Mouse (Mus musculus): ENCODE measurements around the gene Fcamr. TPM values are rescaled to one million over a fixed set of nuclear protein-coding genes. Genes with fewer than 3 reads are reported as not detected.

Gene Fcamr
- total and polyA plus RNA-seq, 3 experiments: 0.17 TPM; not detected in 2

DNA sequence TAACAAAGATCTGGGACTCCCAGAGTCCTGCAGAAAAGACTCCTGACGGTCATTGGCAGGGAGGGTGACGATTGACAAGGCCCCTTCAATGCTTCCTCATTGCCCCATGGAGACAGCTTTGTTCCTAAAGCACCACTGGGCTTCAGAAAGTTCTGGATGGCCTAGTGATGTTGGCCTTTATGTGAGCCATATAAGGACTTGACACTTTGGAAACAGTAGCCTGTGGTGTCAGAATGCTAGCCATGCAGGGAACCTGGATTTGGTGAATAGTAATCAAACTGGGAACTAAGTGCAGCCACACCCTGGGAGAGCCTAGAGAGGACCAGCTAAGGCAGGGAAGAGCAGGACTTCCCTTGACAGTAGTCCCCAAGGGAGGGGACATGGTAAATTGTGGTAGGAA, 809 bp downstream of the Fcamr start:
- no peak for DNase-seq

DNA sequence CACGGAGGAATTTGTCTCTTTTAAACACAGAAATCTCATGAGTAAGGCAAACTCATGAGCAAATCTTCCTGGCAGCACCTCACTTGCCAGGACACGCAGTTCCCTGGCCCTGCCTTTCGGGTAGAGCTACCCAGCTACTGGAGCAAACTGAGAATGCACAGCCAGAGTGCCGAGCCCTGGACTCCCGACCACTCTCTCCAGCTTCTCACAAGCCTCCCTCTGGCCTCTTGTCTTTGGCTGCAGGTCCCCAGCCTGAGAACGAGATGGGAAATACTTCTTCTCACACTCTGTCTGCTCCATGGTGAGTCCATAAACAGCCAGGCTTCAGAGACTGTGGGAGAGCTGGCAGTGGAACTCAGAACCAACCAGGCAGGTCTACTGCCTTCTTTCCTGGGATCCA, 2.3 kb downstream of the Fcamr start:
- no peak for DNase-seq

DNA sequence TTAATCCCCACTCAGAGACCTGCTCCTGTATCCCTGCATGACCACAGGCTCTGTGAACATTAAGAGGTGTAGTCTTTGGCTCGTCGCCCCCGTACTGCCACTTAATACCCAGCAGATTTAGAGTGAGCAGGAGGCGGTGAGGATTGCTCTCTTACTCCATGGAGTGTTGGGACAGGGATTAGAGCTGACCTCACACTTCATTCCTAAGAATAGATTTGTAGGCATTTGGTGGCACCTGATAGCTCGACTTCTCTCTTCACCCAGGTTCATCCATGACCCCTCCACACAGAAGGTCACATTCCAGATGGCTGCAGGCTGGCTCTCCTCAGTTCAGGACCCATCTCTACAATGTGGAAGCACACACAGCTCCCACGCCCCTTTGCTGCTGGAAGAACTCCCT, 3.6 kb downstream of the Fcamr start:
- DNase-seq: no peak

DNA sequence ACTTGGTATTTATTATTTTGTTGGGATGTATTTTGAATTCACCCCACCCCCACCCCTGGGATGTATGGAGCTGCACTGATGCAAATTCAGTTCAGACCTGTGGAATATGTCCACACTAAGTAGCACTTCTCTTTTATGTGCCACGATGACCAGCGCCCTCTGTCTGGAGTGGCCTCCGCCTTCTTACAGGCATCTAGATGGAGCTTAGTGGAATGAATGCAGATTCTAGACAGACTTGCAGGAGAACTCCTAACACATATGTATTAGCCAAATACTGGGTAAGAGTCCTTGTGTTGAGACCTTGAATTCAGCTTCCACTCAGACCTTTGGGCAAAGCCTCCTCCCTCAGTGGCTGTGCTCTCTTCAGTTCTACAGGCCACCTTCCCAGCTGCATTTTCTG, 10.2 kb downstream of the Fcamr start:
- no peak for DNase-seq

DNA sequence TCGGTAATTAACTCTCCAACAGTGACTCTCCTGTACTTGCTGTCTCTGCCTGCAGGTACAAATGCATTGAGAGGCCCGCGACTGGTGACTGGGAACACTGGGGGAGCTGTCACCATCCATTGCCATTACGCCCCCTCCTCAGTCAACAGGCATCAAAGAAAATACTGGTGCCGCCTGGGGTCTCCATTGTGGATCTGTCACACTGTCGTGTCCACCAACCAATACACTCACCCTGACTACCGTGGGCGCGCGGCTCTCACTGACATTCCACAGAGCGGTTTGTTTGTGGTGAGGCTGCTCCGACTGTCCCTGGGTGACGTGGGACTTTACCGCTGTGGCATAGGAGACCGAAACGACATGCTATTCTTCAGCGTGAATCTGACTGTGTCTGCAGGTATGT, 10.6 kb downstream of the Fcamr start:
- no peak for DNase-seq

DNA sequence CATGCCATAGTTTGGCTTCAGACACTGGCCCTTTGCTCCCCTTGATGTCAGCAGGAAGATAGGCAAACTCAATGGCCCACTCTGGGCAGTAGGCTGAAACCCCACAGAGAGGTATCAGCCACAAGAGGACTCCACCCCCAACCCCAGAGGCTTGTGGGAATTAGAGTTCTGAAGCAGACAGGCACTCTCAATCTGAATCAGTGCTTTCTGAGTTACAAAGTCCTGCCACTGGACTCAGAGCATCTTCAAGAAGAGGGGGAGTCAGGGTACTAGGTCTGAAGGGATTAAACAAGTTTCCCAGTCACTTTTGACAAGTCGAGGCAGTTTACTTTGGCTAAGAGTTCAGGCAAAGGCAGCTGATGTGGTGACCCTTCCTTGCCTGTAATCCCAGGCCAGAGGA, 19.0 kb downstream of the Fcamr start:
- DNase-seq: no peak

DNA sequence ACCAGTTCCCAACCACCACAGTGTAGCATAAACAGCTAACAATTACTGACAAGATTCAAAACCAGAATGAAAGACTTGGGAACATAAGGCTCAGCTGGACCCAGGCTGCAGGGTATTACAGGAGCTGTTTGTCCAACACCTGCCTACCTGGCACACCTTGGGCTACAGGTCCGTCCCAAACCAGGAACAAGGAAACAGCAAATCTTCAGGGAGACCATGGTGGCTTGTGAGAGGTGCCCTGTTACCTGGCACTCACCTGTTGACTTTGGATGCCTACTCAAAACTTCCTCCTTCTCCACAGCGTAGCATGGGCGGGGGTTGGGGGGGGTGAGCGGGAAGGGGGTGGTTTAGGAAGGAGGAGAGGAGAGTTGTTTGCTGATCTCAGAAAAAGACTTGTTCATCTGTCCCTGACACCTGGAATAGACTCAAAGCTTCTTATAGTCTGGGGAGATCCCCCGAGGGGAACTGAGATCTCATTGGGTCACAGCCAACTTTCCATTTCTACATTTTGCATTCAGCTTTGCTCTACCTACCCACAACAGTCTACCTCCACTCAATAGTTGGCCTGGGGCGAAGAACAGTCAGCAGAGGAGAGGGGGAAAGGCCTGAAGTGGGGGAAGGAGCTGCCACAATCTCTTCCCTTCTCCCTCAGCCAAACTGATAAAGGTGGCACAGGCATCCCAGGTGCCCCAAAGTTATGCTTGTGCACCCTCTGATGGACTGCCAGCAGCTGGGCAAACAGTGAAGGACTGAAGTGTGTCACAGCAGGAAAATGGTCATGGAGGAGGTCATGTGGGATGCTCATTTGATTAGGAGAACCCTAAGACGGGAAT, 19.8 kb downstream of the Fcamr start:
- no peak for DNase-seq

DNA sequence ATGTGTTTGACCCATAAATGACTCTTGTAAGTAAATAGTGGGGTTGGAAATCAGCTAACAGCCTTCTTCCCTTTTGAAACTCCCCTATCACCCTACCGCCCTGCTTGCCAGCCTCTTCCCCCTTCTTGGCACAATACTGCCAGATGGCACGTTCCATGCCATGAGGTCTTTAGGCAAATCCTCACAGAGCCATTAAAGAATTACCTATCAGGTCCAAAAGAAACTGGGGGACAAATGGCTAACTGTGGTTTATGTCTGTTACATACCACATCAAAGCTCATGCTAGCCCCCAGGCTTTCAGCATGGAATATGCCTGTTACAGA, 20.4 kb downstream of the Fcamr start:
- no peak for DNase-seq

DNA sequence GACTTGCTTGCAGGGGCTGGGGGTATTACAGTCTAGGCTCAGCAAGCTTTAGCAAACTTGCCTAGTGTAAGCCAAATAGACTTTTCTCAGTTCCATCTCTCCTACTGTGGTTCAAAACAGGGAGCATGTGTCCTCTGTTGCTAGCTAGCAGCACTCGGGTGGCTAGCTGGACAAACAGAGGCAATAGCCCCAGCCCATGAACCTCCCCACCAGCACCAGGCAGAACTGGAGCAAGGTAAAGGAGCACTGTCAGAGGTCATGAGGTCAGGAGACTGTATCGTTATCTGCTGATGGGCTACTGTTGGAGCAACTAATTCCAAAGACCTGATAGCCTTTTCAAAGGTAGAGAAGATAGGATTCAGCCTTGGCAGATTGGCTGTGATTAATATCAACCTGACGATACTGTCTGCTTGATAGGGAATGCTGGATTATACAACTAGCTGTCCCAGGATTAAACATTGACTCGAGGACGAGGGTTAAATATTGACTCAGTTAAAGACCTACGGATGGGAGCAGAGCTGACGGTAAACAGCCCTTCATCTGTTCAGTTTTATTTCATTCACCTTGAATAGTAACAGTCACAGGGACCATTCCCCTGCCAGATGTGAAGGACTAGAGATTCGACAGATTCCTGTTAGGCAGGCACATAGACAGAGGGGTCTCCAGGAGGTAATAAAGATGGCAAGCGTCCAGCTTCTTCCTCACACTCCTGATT, 21.4 kb downstream of the Fcamr start:
- no peak for DNase-seq

DNA sequence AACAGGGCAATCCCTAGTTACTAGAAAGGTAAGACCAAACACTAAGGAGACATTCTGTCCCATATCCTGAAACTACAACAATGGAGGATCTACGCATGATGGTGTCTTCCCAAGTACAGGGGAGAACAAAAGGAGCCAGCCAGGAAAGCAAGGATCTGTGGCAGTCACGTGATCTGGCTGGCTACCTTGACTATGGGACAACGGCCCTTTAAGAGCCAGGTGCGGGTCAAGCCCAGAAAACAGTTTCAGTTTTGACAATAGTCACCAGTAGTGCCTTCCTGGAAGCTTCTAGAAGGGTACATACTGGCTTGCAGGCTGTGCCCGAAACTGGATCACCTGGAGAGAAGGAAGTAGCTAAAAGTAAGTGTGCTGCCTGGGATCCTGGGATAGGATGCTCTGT, 25.7 kb downstream of the Fcamr start, which contains the start of gene Pigr:
Gene Pigr, plus strand, starts transcription at position 237 of the 400 bp plus-strand sequence.
- no peak for DNase-seq

DNA sequence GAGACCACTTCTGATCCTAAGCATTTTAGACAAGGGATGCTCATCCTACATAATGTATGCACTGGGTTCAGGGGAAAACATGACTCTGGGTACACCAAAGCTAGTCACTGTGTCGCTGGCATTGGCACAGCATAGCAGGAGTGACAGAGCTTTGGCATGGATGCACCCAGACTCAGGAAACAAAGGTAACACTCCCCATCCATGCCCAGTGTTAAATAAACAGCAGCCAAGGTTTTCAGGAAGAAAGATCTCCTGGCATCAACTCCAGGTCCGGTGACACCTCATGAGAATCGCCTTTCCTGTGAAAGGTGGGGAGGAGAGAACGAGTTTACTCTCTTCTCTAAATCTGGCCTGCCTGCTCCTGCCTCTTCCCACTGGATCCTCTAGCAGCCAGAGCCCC, 28.0 kb downstream of the Fcamr start:
- no peak for DNase-seq

DNA sequence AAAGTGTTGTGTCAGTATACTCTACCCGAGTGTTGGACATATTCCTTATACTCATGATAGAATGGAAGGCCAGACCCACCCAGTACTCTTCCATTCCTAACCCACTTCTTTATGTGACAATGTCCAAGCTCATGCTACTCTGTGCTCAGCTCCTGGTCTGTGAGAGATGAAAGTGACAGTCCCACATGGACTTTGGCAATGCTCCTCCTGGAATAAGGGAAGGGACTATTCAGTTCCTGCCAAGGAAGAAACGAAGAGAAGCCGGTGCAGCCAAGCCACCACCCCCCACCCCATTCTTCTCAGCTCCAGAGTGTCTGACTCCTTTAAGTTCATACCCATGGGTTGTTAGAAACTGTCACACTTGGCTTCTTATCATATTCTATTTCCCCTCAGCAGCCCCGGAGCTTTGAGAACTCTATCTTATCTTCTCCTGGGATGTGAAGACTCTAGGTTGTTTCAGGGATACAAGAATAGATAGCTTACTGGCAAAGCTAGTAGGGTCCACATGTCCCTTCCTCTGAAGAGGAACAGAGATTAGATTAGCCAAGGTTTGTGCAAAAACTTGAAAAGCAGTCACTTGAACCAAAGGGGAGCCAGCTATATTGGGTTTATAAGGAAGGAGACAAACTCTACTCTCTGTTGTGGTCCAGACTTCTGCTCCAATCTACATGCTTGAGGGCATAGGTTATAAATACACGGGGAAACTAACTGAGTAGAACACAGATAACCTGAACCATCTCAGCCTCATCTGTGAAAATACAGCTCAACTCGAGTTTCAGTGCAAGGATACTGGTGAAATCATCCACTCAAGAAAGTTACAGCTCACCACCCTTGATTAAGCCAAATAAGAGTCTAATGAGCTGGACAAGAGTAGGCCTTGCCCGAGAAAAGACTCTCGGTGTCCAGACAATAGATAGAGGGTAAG, 29.5 kb downstream of the Fcamr start:
- no peak for DNase-seq

DNA sequence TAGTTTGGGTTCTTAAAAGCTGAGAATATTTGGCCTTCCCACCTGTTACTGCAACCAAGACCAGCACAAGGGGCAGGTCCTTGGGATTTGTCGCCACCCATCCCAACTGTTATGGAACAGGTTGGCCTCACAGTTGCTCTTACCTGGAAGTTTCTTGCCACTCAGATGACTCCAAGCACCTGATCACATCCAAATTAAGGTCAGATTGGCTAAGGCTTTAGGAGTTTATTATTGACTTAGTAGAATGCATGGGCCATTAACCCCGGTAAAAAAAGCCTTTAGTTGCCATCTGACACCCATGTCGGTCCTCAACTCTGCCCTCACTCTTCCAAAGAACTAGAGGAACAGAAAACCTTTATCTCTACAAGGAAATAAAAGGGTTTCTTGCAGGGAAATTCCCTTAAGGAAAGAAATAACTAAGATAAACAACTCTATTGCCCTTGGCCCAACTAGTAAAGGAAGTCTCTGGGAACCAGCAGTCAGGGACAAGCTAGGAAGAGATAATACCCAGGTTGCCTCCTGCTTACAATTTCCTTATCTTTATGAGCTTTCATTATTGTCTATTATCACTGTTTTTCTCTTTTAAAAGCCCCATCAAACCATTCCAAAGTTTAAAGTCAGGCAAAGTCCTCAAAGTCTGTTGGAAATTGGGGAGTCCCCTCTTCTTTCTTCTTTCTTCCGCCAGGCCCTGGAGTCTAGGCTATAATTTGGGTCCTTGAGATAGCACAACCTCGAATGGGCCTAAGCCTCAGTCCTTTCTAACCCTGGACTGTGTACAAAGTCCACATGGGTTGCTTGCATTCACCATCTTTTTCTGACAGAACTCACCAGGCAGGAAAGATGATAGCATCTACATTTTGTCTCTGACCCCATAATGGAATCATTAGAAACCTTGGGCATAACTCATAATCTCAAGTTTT, 31.8 kb downstream of the Fcamr start:
- DNase-seq: no peak

DNA sequence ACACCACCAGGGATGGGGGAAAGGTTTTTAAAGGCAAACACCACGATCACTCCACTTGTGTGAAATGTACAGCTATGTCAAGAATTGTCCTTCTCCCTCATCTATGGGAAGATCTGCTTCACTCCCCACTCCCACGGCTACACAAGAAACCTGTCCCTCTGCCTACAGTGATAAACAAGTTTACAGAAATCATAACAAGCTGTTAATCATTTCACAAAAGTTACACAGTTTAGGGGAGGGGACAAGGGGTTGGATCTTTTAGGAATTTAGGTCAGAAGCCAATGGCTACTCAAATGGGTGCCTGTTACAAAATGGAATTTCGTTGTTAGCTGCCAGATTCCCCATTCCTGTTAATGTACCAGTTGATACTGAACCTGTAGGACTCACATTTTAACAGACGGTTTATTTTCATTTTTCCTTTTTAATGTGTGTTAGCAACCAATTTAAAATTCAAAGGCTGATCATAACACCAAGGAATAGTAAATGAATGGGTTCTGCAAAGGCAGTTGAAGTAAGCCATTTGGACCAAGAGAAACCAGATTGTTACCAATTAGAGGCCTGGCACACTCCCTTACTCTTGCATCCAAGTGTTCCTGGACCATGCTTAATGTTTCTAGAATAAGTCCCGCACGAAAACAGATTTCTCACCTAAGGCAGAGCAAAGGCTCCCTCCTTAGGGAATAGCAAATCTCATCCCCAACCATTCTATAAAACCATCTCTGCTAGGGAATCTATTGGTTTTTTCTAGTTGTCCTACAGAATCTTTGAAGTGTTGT, 34.6 kb downstream of the Fcamr start:
- no peak for DNase-seq

DNA sequence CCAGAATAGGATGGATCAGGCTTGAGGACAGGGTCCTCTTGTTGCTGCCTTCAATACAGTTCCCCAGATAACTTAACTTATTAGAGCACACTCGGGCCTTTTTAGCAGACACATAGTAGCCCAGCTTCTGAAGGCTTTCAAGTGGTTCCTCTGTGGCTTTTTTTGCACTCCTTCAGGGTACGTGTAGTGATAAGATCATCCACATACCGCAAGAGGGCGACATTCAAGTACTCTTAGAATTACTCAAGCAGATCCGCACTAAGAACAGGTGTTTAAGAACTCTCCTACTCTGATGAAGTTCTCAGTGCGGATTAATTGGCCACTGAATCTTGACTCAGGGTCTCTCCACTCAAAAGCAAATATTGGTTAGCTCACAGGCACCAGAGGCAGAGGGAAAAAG, 37.6 kb downstream of the Fcamr start:
- no peak for DNase-seq

DNA sequence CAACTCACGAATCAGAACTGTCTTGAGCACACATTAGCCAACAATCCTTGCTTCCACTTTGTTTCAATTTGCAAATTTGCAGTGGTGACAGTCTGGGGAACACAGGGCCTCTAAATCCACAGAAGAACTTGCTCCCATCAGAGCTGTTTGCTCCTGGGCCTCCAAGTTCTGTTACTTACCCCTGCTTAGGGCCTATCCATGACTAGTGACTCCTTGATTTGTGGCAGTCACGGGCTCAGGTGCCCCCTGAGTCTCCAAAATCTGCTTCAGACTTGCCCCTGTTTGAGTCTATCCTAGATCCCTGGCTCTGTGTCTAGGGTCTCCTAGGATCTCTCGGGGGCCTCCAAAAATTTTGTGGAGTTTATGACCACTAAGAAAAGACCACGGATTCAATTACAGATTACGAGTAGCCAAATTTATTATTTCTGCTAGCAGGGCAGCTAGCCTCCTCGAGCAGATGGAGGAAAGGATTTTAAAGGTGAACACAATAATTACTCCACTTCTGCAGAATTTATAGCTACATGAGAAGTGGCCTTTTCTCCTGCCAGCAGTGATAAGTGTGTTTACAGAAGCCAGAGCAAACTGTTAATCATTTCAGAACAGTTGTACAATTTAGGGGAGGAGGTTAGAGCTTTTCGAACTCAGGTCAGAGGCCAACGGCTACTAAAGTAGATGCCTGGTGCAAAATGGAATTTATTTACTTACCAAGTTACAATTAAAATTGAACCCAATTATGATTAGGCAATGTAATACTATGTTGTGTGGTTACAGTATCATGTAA, 40.1 kb downstream of the Fcamr start:
- no peak for DNase-seq

DNA sequence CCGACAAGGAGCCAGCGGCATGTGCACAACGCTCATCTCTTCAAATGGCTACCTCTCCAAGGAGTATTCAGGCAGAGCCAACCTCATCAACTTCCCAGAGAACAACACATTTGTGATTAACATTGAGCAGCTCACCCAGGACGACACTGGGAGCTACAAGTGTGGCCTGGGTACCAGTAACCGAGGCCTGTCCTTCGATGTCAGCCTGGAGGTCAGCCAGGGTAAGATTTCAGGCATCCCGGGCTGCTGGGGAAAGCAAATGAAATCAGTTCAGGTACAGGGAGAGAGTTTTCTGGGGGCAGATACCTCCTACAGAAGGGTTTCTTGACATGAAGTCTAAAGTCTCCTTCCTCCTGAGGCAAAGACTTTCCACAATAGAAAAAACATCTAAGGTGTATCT, 40.9 kb downstream of the Fcamr start:
- DNase-seq: no peak

DNA sequence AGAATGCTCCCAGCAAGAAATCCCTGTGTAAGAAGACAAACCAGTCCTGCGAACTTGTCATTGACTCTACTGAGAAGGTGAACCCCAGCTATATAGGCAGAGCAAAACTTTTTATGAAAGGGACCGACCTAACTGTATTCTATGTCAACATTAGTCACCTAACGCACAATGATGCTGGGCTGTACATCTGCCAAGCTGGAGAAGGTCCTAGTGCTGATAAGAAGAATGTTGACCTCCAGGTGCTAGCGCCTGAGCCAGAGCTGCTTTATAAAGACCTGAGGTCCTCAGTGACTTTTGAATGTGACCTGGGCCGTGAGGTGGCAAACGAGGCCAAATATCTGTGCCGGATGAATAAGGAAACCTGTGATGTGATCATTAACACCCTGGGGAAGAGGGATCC, 43.8 kb downstream of the Fcamr start:
- DNase-seq: no peak

DNA sequence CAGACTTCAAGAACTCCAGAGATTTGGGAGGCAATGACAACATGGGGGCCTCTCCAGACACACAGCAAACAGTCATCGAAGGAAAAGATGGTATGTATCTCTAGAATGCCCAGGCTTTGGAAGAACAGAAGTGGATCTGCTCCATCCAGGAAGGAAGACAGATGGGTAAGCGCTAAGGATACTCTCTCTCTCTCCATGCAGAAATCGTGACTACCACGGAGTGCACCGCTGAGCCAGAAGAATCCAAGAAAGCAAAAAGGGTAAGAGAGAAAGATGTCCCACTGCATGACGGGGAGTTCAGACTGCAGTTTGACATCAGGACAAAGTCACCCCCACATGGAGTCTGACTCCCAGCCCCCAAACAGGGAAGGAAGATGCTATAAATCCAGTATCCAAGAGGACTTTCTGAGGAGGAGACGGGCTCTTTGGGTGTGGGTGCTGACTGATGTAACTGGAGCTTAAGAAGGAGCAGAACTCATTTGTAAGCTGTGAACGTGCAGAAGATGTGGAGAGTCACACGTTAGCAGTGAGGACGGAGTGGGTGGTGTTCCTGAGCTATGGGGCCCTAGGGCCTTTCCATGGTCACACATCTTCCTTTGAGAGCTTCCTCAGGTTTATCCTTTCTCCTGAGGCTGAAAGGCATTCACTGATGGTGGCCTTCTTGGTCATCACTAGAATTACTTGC, 49.0 kb downstream of the Fcamr start:
- no peak for DNase-seq
